Mouse (Mus musculus) cerebellum, postnatal 14 days (tissue): ENCODE data around the gene Tra2b.
"Not testable (repeated sequence)": the region's sequence is repeated elsewhere in the genome, so short reads cannot be mapped to it uniquely, and the experiment has no call there.

Source experiments
- DNase-seq, 2 experiments: peaks; one replicate each; pipeline ENCODE4 v3.0.0; 2021; ENCODE audit warnings: mixed read lengths in 2 of 2

Gene Tra2b

GRCm38 (mm10) chr16:22242239-22242866, 23.5 kb downstream of the Tra2b start:
- DNase-seq = no peak

- DNase-seq = no peak
These were observed 24.2 kb downstream of the Tra2b start for GRCm38 (mm10) chr16:22241376-22242238.

- DNase-seq = no peak
These were observed 24.9 kb downstream of the Tra2b start for GRCm38 (mm10) chr16:22240856-22241255.

- DNase-seq = no peak
These were observed 25.8 kb downstream of the Tra2b start for GRCm38 (mm10) chr16:22239978-22240377.

- no peak for DNase-seq
These were observed 26.7 kb downstream of the Tra2b start for GRCm38 (mm10) chr16:22238928-22239620.

GRCm38 (mm10) chr16:22238402-22238801, 27.4 kb downstream of the Tra2b start:
- not testable (repeated sequence) for DNase-seq

- DNase-seq = no peak
These were observed 29.0 kb downstream of the Tra2b start for GRCm38 (mm10) chr16:22236814-22237213.

GRCm38 (mm10) chr16:22234535-22234934, 31.3 kb downstream of the Tra2b start:
- no peak for DNase-seq

GRCm38 (mm10) chr16:22230276-22230675, 35.5 kb downstream of the Tra2b start:
- DNase-seq = not testable (repeated sequence)

- no peak for DNase-seq
These were observed 62.3 kb downstream of the Tra2b start for GRCm38 (mm10) chr16:22203501-22203900.

- no peak for DNase-seq
These were observed 63.9 kb downstream of the Tra2b start for GRCm38 (mm10) chr16:22201858-22202257.

GRCm38 (mm10) chr16:22200476-22200875, 65.3 kb downstream of the Tra2b start:
- no peak for DNase-seq
